ENCODE assay signal across 14 mouse cellular contexts in the genomic region with DNA sequence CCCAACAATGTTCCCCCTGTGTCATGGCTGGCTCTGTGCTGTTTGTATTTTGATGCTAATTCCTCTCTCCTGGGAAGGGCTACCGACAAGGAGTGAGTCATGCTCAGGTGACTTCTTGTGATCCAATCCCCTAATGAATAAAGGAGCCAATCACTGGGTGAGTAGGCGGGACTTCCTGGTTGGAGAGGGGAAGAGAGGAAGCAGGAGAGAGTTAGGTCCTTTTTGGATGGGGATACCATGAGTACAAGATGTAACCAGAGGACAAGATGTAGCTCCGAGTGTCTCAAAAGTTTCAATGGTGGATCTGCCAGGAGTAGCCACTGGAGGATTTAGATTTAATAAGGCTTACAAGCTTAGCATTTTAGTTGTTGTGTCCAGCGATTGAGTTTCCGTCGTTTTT.
"Had no signal": no experiment of that assay in that cellular context is flagged by ENCODE, and none has a peak within 500 bp of the region (broad histone marks: within the 10 kb centered on the region; RNA-seq: fewer than 3 reads in every experiment).

No protein-coding gene starts in this region.

- ATAC-seq: liver, embryonic 12.5 days; midbrain, embryonic 15.5 days had no signal

- H3K9ac ChIP-seq: liver, embryonic 12.5 days; lung, embryonic 15.5 days; midbrain, embryonic 15.5 days; neural tube, embryonic 12.5 days had no signal

- H3K36me3 ChIP-seq: limb, embryonic 10.5 days; liver, embryonic 12.5 days; lung, embryonic 15.5 days; midbrain, embryonic 15.5 days; neural tube, embryonic 12.5 days had no signal

- H3K4me1 ChIP-seq: liver, embryonic 12.5 days; lung, embryonic 15.5 days; megakaryocyte, embryonic 14.5 days had no signal

- H3K4me2 ChIP-seq: liver, embryonic 12.5 days; lung, embryonic 15.5 days; midbrain, embryonic 11.5 days; midbrain, embryonic 15.5 days; neural tube, embryonic 12.5 days had no signal

- H3K27me3 ChIP-seq: liver, embryonic 12.5 days; lung, embryonic 15.5 days; megakaryocyte, embryonic 14.5 days; midbrain, embryonic 15.5 days; neural tube, embryonic 12.5 days had no signal

- H3K9me3 ChIP-seq: limb, embryonic 10.5 days; liver, embryonic 12.5 days; lung, embryonic 15.5 days; megakaryocyte, embryonic 14.5 days; midbrain, embryonic 15.5 days; neural tube, embryonic 12.5 days had no signal

- DNase-seq: kidney, postnatal 14 days; lung, postnatal 14 days; right cerebral cortex, postnatal 14 days; thymus, adult 18-20 months; thymus, postnatal 14 days had no signal

- H3K4me3 ChIP-seq: left cerebral cortex, adult 2 months; limb, embryonic 10.5 days; liver, embryonic 12.5 days; lung, embryonic 15.5 days; megakaryocyte, embryonic 14.5 days; midbrain, embryonic 15.5 days; neural tube, embryonic 12.5 days had no signal

- H3K27ac ChIP-seq: left cerebral cortex, adult 2 months; limb, embryonic 10.5 days; liver, embryonic 12.5 days; lung, embryonic 15.5 days; macrophage; midbrain, embryonic 15.5 days; neural tube, embryonic 12.5 days had no signal
